Mouse (Mus musculus) embryo, embryonic 11.5 days (tissue): Measurements from ENCODE around the gene Myo10.

Source experiments
- DNase-seq: peaks from one replicate; pipeline ENCODE4 v3.0.0-alpha.2; 2012; ENCODE audit warnings: low read depth, low spot score

Myo10 gene

GRCm38 (mm10) chr15:25651820-25652219, 29.5 kb downstream of the Myo10 start:
- no peak for DNase-seq

- DNase-seq, result no peak
Observed at GRCm38 (mm10) chr15:25652368-25652767, 30.0 kb downstream of the Myo10 start.

- no peak for DNase-seq
Observed at GRCm38 (mm10) chr15:25652933-25653332, 30.6 kb downstream of the Myo10 start.

- DNase-seq, result no peak
Observed at GRCm38 (mm10) chr15:25653680-25654079, 31.4 kb downstream of the Myo10 start.

- no peak for DNase-seq
Observed at GRCm38 (mm10) chr15:25662833-25663519, 40.7 kb downstream of the Myo10 start.

GRCm38 (mm10) chr15:25669283-25670247, 47.2 kb downstream of the Myo10 start:
- DNase-seq, result no peak

- no peak for DNase-seq
Observed at GRCm38 (mm10) chr15:25673231-25673980, 51.1 kb downstream of the Myo10 start.

GRCm38 (mm10) chr15:25674099-25674931, 52.0 kb downstream of the Myo10 start:
- DNase-seq, result no peak

GRCm38 (mm10) chr15:25674932-25675250, 52.6 kb downstream of the Myo10 start:
- no peak for DNase-seq

- DNase-seq, result no peak
Observed at GRCm38 (mm10) chr15:25675359-25675758, 53.0 kb downstream of the Myo10 start.

GRCm38 (mm10) chr15:25676056-25676785, 53.9 kb downstream of the Myo10 start:
- no peak for DNase-seq

- DNase-seq, result no peak
Observed at GRCm38 (mm10) chr15:25679081-25679480, 56.8 kb downstream of the Myo10 start.

- no peak for DNase-seq
Observed at GRCm38 (mm10) chr15:25679616-25680015, 57.3 kb downstream of the Myo10 start.

- no peak for DNase-seq
Observed at GRCm38 (mm10) chr15:25680269-25680818, 58.0 kb downstream of the Myo10 start.

GRCm38 (mm10) chr15:25682953-25683507, 60.7 kb downstream of the Myo10 start:
- no peak for DNase-seq

- DNase-seq, result no peak
Observed at GRCm38 (mm10) chr15:25685186-25685585, 62.9 kb downstream of the Myo10 start.

GRCm38 (mm10) chr15:25688424-25689283, 66.3 kb downstream of the Myo10 start:
- no peak for DNase-seq

- DNase-seq, result no peak
Observed at GRCm38 (mm10) chr15:25689477-25689876, 67.2 kb downstream of the Myo10 start.
